Mouse (Mus musculus) C2C12 (cell line): Measurements from ENCODE around the gene Atp5f1. TPM values are rescaled to one million over a fixed set of nuclear protein-coding genes. Genes with fewer than 3 reads are reported as not detected.
A peak's percentile ranks its signal among the peaks of the same experiment; 100 is the strongest.

Experiments
- H3K27me3 ChIP-seq: one replicate; pipeline ENCODE4 v1.6.1; 2011; ENCODE audit not compliant: control insufficient read depth, insufficient read depth, insufficient read length
- H3K36me3 ChIP-seq: one replicate; pipeline ENCODE4 v1.6.1; 2011; ENCODE audit not compliant: control insufficient read depth, insufficient read depth
- H3K4me3 ChIP-seq: one replicate; pipeline ENCODE4 v1.5.1; 2011; ENCODE audit warnings: mild to moderate bottlenecking, control low read depth; ENCODE audit not compliant: poor library complexity, insufficient read depth, severe bottlenecking
- H3K79me2 ChIP-seq: one replicate; pipeline ENCODE4 v1.6.1; 2011; ENCODE audit not compliant: control insufficient read depth, insufficient read depth
- H3K79me3 ChIP-seq: one replicate; pipeline ENCODE4 v1.6.1; 2011; ENCODE audit warnings: low read depth, control low read depth
- H3ac ChIP-seq: one replicate; pipeline ENCODE3; 2011; ENCODE audit warnings: low read depth; ENCODE audit not compliant: control insufficient read depth, insufficient read length
- CEBPB ChIP-seq: IDR thresholded peaks from one replicate; pipeline ENCODE4 v1.6.1; 2011; ENCODE audit warnings: low read depth, mild to moderate bottlenecking, control low read depth, moderate library complexity
- CTCF ChIP-seq: IDR thresholded peaks from one replicate; pipeline ENCODE4 v1.5.1; 2011; ENCODE audit not compliant: control insufficient read depth, insufficient read depth, insufficient read length
- FOSL1 ChIP-seq: IDR thresholded peaks from one replicate; pipeline ENCODE4 v1.8.0; 2011; ENCODE audit warnings: mild to moderate bottlenecking, low read length; ENCODE audit not compliant: poor library complexity, insufficient read depth, severe bottlenecking
- MAX ChIP-seq: IDR thresholded peaks from one replicate; pipeline ENCODE4 v1.6.1; 2011; ENCODE audit warnings: mild to moderate bottlenecking, control low read depth
- MYOD1 ChIP-seq: IDR thresholded peaks from one replicate; pipeline ENCODE4 v1.6.1; 2011; ENCODE audit warnings: low read depth; ENCODE audit not compliant: control insufficient read depth, insufficient read length
- MYOG ChIP-seq: IDR thresholded peaks from one replicate; pipeline ENCODE4 v1.6.1; 2011; ENCODE audit not compliant: control insufficient read depth, insufficient read length; ENCODE audit errors: extremely low read depth
- USF1 ChIP-seq: IDR thresholded peaks from one replicate; pipeline ENCODE4 v1.6.1; 2011; ENCODE audit warnings: low read depth, mild to moderate bottlenecking, control low read depth, moderate library complexity
- polyA plus RNA-seq: library from polyadenylated mRNA; unstranded; fragments of >200 nt; fragmentation: generic; extraction: Trizol; gene quantifications from one replicate; pipeline ENCODE4 v1.2.1, GENCODE M21; 2012; ENCODE audit warnings: missing spikeins

The Atp5f1 gene
- polyA plus RNA-seq, 1 experiment, result 243 TPM

GRCm38 (mm10) chr3:105958974-105959580, 822 bp downstream of the Atp5f1 start, which contains the start of gene Wdr77:
TSS of gene Wdr77 (plus strand) at chr3:105959369.
- peaks cover 80% of the 10 kb centered on the region for H3K36me3 ChIP-seq
- peak within 1 kb of the TSS; percentile 99 for H3K4me3 ChIP-seq
- H3K27me3 ChIP-seq, result no peaks in the 10 kb centered on the region
- H3K79me3 ChIP-seq, result peaks cover 65% of the 10 kb centered on the region
- peak within 1 kb of the TSS; percentile 100 for H3ac ChIP-seq
- H3K79me2 ChIP-seq, result peaks cover 97% of the 10 kb centered on the region
- TF ChIP-seq USF1 (peak; percentile 64), MYOG (no peak), MYOD1 (no peak), FOSL1 (no peak), MAX (peak; percentile 93), CEBPB (no peak), CTCF (no peak)

GRCm38 (mm10) chr3:105958204-105958603, 1.7 kb downstream of the Atp5f1 start:
- Histone ChIP-seq H3K4me3 (peak overlapping the region; percentile 99), H3K79me2 (peaks cover 98% of the 10 kb centered on the region), H3K27me3 (no peaks in the 10 kb centered on the region), H3K79me3 (peaks cover 62% of the 10 kb centered on the region), H3ac (peak overlapping the region; percentile 99), H3K36me3 (peaks cover 80% of the 10 kb centered on the region)
- TF ChIP-seq MYOG (no peak), MYOD1 (no peak), CEBPB (no peak), USF1 (no peak), CTCF (no peak)

GRCm38 (mm10) chr3:105957235-105957634, 2.7 kb downstream of the Atp5f1 start:
- Histone ChIP-seq H3K79me3 (peaks cover 59% of the 10 kb centered on the region), H3K4me3 (no peak overlapping the region), H3ac (no peak overlapping the region), H3K79me2 (peaks cover 93% of the 10 kb centered on the region), H3K36me3 (peaks cover 80% of the 10 kb centered on the region), H3K27me3 (no peaks in the 10 kb centered on the region)
- TF ChIP-seq USF1 (no peak), CEBPB (no peak), FOSL1 (no peak), MAX (no peak), MYOG (no peak), MYOD1 (no peak), CTCF (no peak)

GRCm38 (mm10) chr3:105951348-105951747, 8.6 kb downstream of the Atp5f1 start:
- Histone ChIP-seq H3K79me2 (peaks cover 62% of the 10 kb centered on the region), H3K4me3 (no peak overlapping the region), H3ac (no peak overlapping the region), H3K36me3 (peaks cover 99% of the 10 kb centered on the region), H3K27me3 (no peaks in the 10 kb centered on the region), H3K79me3 (peaks cover 26% of the 10 kb centered on the region)
- TF ChIP-seq USF1 (no peak), MAX (no peak)

GRCm38 (mm10) chr3:105936111-105936510, 23.8 kb downstream of the Atp5f1 start:
- TF ChIP-seq CEBPB, result no peak
- no peak for TF ChIP-seq CTCF
- no peak for TF ChIP-seq FOSL1
- no peak for TF ChIP-seq MAX
- no peak for TF ChIP-seq MYOD1
- TF ChIP-seq MYOG, result no peak
- no peak for TF ChIP-seq USF1
- H3K79me2 ChIP-seq, result no peaks in the 10 kb centered on the region
- H3K36me3 ChIP-seq, result peaks cover 33% of the 10 kb centered on the region

GRCm38 (mm10) chr3:105935033-105935432, 24.9 kb downstream of the Atp5f1 start:
- H3K36me3 ChIP-seq, result peaks cover 25% of the 10 kb centered on the region
- no peak overlapping the region for H3ac ChIP-seq
- no peaks in the 10 kb centered on the region for H3K79me2 ChIP-seq
- no peaks in the 10 kb centered on the region for H3K27me3 ChIP-seq
- TF ChIP-seq CEBPB (no peak), FOSL1 (no peak), MYOG (no peak), MYOD1 (no peak), MAX (no peak), USF1 (no peak), CTCF (no peak)
- H3K4me3 ChIP-seq, result no peak overlapping the region
- H3K79me3 ChIP-seq, result no peaks in the 10 kb centered on the region

More at GRCm38 (mm10) chr3:105936111-105936510, 23.8 kb downstream of the Atp5f1 start:
- H3K27me3 ChIP-seq, result no peaks in the 10 kb centered on the region
- no peak overlapping the region for H3K4me3 ChIP-seq
- H3ac ChIP-seq, result no peak overlapping the region
- H3K79me3 ChIP-seq, result no peaks in the 10 kb centered on the region
